Mouse (Mus musculus): ENCODE measurements at regions not wholly inside any gene's neighbourhood (a gene's known extent, or its start where the extent isn't known, plus 50 kb on each side); places are given as distances from the start of the nearest gene placed in this dataset.

DNA sequence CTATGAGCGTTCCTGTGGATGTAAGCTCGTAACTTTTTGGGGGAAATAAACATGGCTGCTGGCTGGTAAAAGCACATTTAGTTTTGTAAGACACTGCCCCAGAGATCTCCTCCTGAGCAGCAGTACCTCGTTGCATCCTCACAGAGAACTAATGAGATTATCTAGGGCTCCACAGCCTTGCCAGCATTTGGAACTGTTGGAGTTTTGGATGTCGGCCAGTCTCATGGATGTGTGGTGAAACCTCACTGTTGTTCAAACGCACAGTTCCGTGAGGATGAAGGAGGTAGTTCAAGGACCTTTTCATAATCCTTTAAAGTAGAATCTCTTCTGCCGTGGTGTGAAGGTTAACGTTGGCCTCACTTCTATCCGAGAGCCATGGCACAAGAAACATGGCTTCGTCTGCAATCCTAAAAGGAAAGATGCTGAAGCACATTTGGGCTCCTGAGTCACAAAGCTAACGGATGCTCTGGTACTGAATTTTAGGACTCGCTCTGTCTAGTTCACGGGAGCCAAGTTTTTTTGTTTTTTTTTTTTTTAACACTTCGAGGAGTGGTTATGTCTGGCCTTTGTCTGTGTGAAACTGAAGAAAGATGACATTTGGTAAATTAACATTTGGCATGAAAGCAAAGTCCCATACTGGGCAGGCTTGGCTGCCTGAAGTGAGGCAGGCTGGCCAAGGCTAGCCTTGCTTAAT, 179.1 kb upstream of the Hmga2 start:
- Histone ChIP-seq H3K4me3 (replicated peaks; ENCODE audit: low read depth, low read length) (no peak overlapping the region), H3K36me3 (ENCODE audit: insufficient read depth, low read length) (no peaks in the 10 kb centered on the region), H3K9me3 (replicated peaks; ENCODE audit: low read length) (no peaks in the 10 kb centered on the region), H3K27me3 (ENCODE audit: insufficient read depth, low read length) (no peaks in the 10 kb centered on the region), H3K4me2 (ENCODE audit: low read length) (no peak overlapping the region), H3K9ac (ENCODE audit: low read depth, low read length) (no peak overlapping the region), H3K4me1 (replicated peaks; ENCODE audit: insufficient read depth, low read length) (no peaks in the 10 kb centered on the region), H3K27ac (no peak overlapping the region)
- no peak for ATAC-seq (replicated peaks; ENCODE audit: low FRiP score, low read depth)
- no peak for TF ChIP-seq CTCF (IDR thresholded peaks at IDR 0.05; ENCODE audit: low read depth)
- DNase-seq (ENCODE audit: low spot score), result no peak
- WGBS, result 80% methylated on average over 14 of the region's 14 CpGs

DNA sequence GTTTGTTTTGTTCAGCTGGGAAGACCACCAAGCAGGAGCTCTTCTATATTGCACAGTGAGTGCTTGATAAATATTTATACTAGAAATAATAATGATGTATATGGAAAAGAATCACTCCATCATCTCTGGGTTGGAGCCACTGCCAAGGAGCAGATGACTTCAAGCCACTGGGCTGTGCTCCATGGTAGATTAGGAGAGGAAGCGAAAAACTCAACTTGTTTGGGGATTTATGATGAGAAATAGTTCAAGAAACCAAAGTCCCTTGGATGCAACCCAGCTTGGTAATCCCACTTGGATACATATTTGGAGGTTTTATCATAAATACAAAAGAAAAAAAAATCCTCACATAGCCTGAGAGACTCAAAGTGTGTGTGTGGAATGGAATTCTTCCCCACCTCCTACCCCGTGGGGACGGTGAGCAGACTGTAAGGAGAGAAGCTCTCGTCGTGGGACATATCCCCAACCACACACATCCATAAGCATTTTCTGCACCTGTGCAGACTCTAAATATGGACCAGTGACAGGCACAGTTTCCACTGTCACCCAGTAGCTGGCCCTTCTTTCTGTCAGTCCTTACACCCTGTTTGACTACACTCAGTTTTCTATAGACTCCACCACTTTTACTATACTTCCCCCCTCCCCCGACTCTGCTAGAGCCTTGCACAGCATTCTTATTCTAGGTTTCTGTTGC, 176.4 kb upstream of the Hmga2 start:
- Histone ChIP-seq H3K4me3 (replicated peaks; ENCODE audit: low read depth, low read length) (no peak overlapping the region), H3K4me1 (replicated peaks; ENCODE audit: insufficient read depth, low read length) (no peaks in the 10 kb centered on the region), H3K9me3 (replicated peaks; ENCODE audit: low read length) (no peaks in the 10 kb centered on the region), H3K36me3 (ENCODE audit: insufficient read depth, low read length) (no peaks in the 10 kb centered on the region), H3K9ac (ENCODE audit: low read depth, low read length) (no peak overlapping the region), H3K27me3 (ENCODE audit: insufficient read depth, low read length) (no peaks in the 10 kb centered on the region), H3K27ac (no peak overlapping the region), H3K4me2 (ENCODE audit: low read length) (no peak overlapping the region)
- ATAC-seq (replicated peaks; ENCODE audit: low FRiP score, low read depth) (no peak), DNase-seq (ENCODE audit: low spot score) (no peak)
- TF ChIP-seq CTCF (IDR thresholded peaks at IDR 0.05; ENCODE audit: low read depth), result no peak
- 83% methylated on average over 6 of the region's 6 CpGs for WGBS

DNA sequence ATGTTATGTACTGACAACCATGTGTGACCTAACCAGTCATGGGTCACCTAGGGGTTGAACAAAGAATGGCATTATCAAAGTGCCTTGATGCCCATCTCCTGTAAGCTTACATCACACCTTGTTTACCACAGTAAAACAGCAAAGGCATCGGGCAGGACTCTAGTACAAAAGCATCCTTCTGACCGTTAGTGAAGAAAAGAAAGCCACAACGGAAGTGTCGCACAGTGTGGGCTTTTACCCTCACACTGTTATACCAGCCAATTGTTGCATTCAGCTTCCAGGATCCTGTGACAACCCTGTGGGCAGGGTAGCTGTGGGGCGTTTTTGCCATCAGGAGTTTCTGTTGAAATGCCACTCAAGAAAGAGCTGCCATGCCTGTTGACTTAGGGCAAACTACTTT, 175.6 kb upstream of the Hmga2 start:
- H3K9me3 ChIP-seq (replicated peaks; ENCODE audit: low read length), result no peaks in the 10 kb centered on the region
- no peak for TF ChIP-seq CTCF (IDR thresholded peaks at IDR 0.05; ENCODE audit: low read depth)
- H3K36me3 ChIP-seq (ENCODE audit: insufficient read depth, low read length), result no peaks in the 10 kb centered on the region
- H3K4me3 ChIP-seq (replicated peaks; ENCODE audit: low read depth, low read length), result no peak overlapping the region
- DNase-seq (ENCODE audit: low spot score) (no peak), ATAC-seq (replicated peaks; ENCODE audit: low FRiP score, low read depth) (no peak)
- no peak overlapping the region for H3K9ac ChIP-seq (ENCODE audit: low read depth, low read length)
- 0 out of 2 replicates have a peak, but pooled peaks cover 2% of the 10 kb centered on the region for H3K4me1 ChIP-seq (replicated peaks; ENCODE audit: insufficient read depth, low read length)
- no peaks in the 10 kb centered on the region for H3K27me3 ChIP-seq (ENCODE audit: insufficient read depth, low read length)
- H3K27ac ChIP-seq, result no peak overlapping the region
- WGBS, result 94% methylated on average over 5 of the region's 5 CpGs
- no peak overlapping the region for H3K4me2 ChIP-seq (ENCODE audit: low read length)

DNA sequence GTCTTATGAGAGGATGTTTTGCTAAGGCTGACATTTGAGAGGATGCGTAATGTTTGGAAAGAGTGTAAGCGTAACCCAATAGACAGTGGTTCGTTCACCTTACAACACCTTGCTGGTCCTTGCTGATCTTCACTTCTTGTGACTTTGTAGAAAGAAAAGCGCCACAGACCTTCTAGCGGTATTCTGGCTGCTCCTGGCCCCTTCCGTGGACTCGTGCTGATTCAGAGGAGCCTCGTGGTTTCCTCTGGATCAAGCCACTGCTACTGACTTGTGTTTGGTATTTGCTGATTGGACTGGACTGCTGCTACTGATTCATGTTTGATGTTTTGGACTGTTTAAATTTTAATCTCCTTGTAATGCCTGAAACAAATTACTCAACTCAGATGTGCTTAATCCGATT, 174.1 kb upstream of the Hmga2 start:
- Histone ChIP-seq H3K4me1 (replicated peaks; ENCODE audit: insufficient read depth, low read length) (peaks cover 7% of the 10 kb centered on the region; the same call in 1 of the 2 replicates), H3K27me3 (ENCODE audit: insufficient read depth, low read length) (no peaks in the 10 kb centered on the region), H3K4me3 (replicated peaks; ENCODE audit: low read depth, low read length) (no peak overlapping the region), H3K9me3 (replicated peaks; ENCODE audit: low read length) (no peaks in the 10 kb centered on the region), H3K4me2 (ENCODE audit: low read length) (no peak overlapping the region), H3K27ac (no peak overlapping the region), H3K36me3 (ENCODE audit: insufficient read depth, low read length) (no peaks in the 10 kb centered on the region), H3K9ac (ENCODE audit: low read depth, low read length) (no peak overlapping the region)
- no peak for DNase-seq (ENCODE audit: low spot score)
- 94% methylated on average over 9 of the region's 9 CpGs for WGBS
- ATAC-seq (replicated peaks; ENCODE audit: low FRiP score, low read depth), result no peak
- no peak for TF ChIP-seq CTCF (IDR thresholded peaks at IDR 0.05; ENCODE audit: low read depth)

DNA sequence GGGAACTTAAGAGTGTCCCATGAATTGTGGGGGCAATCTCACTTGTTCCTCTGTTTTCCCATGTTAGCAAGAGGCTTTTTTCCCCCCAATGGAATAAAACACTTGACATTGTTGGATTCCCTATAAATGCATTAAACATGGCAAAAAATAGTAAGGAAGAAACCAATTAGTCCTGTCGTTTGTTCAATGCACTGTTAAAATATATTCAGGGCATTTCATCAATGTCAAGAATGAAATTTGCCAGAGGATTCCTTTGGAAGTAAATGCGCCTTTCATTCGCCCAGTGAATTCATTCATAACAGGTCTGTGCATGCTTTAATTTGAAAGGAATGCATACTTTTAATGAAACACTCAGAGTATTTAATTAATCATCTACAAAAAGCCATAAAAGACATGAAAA, 172.5 kb upstream of the Hmga2 start:
- H3K4me2 ChIP-seq (ENCODE audit: low read length), result no peak overlapping the region
- H3K27ac ChIP-seq, result no peak overlapping the region
- H3K27me3 ChIP-seq (ENCODE audit: insufficient read depth, low read length), result no peaks in the 10 kb centered on the region
- no peak for ATAC-seq (replicated peaks; ENCODE audit: low FRiP score, low read depth)
- H3K4me3 ChIP-seq (replicated peaks; ENCODE audit: low read depth, low read length), result no peak overlapping the region
- peaks cover 7% of the 10 kb centered on the region; the same call in 1 of the 2 replicates for H3K4me1 ChIP-seq (replicated peaks; ENCODE audit: insufficient read depth, low read length)
- no peaks in the 10 kb centered on the region for H3K36me3 ChIP-seq (ENCODE audit: insufficient read depth, low read length)
- no peaks in the 10 kb centered on the region for H3K9me3 ChIP-seq (replicated peaks; ENCODE audit: low read length)
- H3K9ac ChIP-seq (ENCODE audit: low read depth, low read length), result no peak overlapping the region
- DNase-seq (ENCODE audit: low spot score), result no peak
- 62% methylated on average over 3 of the region's 3 CpGs for WGBS
- TF ChIP-seq CTCF (IDR thresholded peaks at IDR 0.05; ENCODE audit: low read depth), result no peak

DNA sequence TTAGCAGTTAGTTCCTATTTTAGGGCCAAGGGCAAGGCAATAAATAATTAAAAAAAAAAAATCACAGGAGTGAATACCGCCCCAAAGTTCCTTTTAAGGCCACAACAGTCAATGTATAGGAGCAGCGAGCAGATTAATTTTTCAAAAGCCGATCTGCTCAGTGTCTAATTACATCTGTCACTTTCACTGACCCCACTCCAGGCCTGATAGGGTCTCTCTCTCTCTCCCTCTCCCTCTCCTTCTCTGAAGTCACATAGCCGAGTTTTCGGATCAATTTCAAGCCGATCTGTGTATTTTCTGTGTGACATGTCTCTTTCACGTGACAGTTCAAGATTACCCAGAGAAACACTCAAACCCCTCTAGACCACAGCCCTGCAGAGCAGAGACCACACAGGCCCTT, 171.8 kb upstream of the Hmga2 start:
- Histone ChIP-seq H3K9ac (ENCODE audit: low read depth, low read length) (no peak overlapping the region), H3K36me3 (ENCODE audit: insufficient read depth, low read length) (no peaks in the 10 kb centered on the region), H3K27me3 (ENCODE audit: insufficient read depth, low read length) (no peaks in the 10 kb centered on the region), H3K4me2 (ENCODE audit: low read length) (no peak overlapping the region), H3K9me3 (replicated peaks; ENCODE audit: low read length) (no peaks in the 10 kb centered on the region), H3K4me3 (replicated peaks; ENCODE audit: low read depth, low read length) (no peak overlapping the region), H3K27ac (no peak overlapping the region), H3K4me1 (replicated peaks; ENCODE audit: insufficient read depth, low read length) (peaks cover 7% of the 10 kb centered on the region; the same call in 1 of the 2 replicates)
- no peak for ATAC-seq (replicated peaks; ENCODE audit: low FRiP score, low read depth)
- DNase-seq (ENCODE audit: low spot score), result no peak
- no peak for TF ChIP-seq CTCF (IDR thresholded peaks at IDR 0.05; ENCODE audit: low read depth)
- WGBS, result 51% methylated on average over 7 of the region's 7 CpGs
